Mouse (Mus musculus) testis, postnatal 14 days (tissue): ENCODE results near the gene Tspan8.

Experiments
- DNase-seq: peaks from one replicate; pipeline ENCODE4 v3.0.0; 2021; ENCODE audit warnings: low spot score

Tspan8 gene

GRCm38 (mm10) chr10:115834017-115834416, 17.4 kb downstream of the Tspan8 start:
- no peak for DNase-seq

- DNase-seq, result no peak
These were observed 30.3 kb downstream of the Tspan8 start for GRCm38 (mm10) chr10:115846930-115847329.

- DNase-seq, result no peak
These were observed 31.9 kb downstream of the Tspan8 start for GRCm38 (mm10) chr10:115848511-115848910.

- DNase-seq, result no peak
These were observed 43.7 kb downstream of the Tspan8 start for GRCm38 (mm10) chr10:115860210-115860880.

GRCm38 (mm10) chr10:115861967-115862366, 45.3 kb downstream of the Tspan8 start:
- DNase-seq, result no peak

GRCm38 (mm10) chr10:115882757-115883156, 66.1 kb downstream of the Tspan8 start:
- no peak for DNase-seq

GRCm38 (mm10) chr10:115891924-115892323, 75.3 kb downstream of the Tspan8 start:
- no peak for DNase-seq

- no peak for DNase-seq
These were observed 76.3 kb downstream of the Tspan8 start for GRCm38 (mm10) chr10:115892973-115893372.

GRCm38 (mm10) chr10:115894045-115894444, 77.4 kb downstream of the Tspan8 start:
- DNase-seq, result no peak

GRCm38 (mm10) chr10:115896764-115897163, 80.1 kb downstream of the Tspan8 start:
- no peak for DNase-seq

GRCm38 (mm10) chr10:115897235-115897634, 80.6 kb downstream of the Tspan8 start:
- no peak for DNase-seq
